Mouse (Mus musculus): ENCODE results near the gene Ppp3ca.
"Not testable (repeated sequence)": the region's sequence is repeated elsewhere in the genome, so short reads cannot be mapped to it uniquely, and the experiment has no call there.

The Ppp3ca gene

GRCm38 (mm10) chr3:136686429-136686828, 16.5 kb downstream of the Ppp3ca start:
- DNase-seq (ENCODE audit: low spot score in 2 of 2), result peak in 1 of 2 experiments; percentile 1

GRCm38 (mm10) chr3:136688101-136688586, 18.2 kb downstream of the Ppp3ca start:
- no peak for DNase-seq (ENCODE audit: low spot score in 2 of 2)

DNA sequence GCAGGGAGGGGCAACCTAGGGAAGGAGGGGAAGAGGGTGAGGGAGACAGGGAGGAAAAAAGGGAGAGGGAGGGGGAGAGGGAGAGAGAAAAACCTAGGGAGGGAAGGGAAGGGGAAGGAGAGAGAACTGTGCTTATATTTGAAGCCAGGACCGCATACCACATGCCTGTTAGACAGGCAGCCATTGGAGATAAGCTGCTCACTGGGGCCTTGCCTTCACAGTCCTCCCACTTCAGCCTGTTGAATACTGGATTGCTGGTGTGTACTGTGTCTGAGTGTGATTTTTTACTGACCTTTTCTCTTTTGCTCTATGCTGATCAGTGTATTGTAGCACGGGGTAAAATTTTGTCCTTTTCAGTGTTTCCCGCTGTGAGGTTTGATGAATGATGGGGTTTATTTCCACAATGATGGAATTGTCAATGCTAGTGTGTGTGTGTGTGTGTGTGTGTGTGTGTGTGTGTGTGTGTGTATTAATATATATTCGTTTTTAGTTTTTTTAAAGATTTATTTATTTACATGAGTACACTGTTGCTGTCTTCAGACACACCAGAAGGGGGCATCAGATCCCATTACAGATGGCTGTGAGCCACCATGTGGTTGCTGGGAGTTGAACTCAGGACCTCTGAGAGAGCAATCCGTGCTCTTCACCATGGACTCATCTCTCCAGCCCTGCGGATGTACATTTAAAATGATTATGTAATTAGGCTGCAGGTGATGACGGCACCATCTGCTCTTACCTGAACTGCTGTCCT, 20.0 kb downstream of the Ppp3ca start:
- no peak for DNase-seq (ENCODE audit: low spot score in 2 of 2)

GRCm38 (mm10) chr3:136691984-136692383, 22.1 kb downstream of the Ppp3ca start:
- DNase-seq (ENCODE audit: low spot score in 2 of 2), result no peak

GRCm38 (mm10) chr3:136693547-136693946, 23.6 kb downstream of the Ppp3ca start:
- DNase-seq (ENCODE audit: low spot score in 2 of 2), result no peak

DNA sequence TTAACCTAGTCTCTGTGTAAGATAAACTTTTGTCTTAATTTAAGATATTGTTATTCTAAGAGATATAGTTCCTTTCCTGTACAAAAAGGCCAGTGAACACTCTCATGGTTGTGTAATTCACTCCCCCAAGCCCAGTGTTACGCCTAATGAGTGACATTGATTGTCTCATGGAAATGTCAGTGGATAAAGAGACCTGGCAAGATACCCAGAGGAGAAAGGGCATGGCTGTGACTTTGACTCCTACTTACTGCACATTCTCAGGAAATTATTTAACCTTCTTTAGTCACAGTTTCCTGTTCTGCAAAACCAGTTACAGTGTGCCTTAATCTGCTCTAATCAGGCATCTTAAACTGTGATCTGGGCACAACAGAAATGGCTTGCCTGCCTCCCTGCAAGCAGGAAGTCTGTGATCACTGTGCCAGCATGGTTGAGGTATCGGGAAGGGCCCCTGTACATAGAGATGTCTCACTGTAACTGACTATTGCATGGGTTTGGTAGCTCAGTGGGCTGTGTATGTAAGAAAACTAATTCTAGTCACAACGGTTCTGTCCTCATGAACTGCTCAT, 27.8 kb downstream of the Ppp3ca start:
- DNase-seq (ENCODE audit: low spot score in 2 of 2), result no peak

GRCm38 (mm10) chr3:136699711-136700110, 29.8 kb downstream of the Ppp3ca start:
- not testable (repeated sequence) for DNase-seq (ENCODE audit: low spot score in 2 of 2)

DNA sequence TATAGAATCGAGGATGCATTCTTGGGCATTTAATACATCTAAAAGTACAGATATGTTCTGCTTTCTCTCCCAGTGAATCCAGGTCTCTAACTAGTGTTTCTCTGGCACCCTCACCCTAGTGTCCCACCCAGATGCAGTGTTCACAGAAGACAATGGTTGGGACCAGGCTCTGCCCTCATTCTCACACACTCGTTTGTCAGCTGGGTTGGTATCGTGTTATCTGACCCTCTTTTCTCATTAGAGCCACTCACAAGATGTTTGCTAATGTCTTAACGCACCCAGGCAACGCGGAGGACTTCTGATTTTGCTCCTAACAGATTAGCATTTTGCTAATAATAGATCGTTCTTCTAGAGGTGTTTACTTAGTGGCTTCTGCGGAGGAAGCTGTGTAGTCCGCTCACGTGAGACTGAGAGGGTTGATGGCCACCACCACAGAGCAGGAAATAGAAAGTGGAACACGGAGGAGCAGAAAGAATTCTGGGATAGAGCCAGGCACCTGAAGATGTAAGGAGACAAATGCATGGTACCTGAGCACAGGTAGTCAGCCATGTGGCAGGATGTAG, 30.6 kb downstream of the Ppp3ca start:
- DNase-seq (ENCODE audit: low spot score in 2 of 2), result peak in 1 of 2 experiments; percentile 39

DNA sequence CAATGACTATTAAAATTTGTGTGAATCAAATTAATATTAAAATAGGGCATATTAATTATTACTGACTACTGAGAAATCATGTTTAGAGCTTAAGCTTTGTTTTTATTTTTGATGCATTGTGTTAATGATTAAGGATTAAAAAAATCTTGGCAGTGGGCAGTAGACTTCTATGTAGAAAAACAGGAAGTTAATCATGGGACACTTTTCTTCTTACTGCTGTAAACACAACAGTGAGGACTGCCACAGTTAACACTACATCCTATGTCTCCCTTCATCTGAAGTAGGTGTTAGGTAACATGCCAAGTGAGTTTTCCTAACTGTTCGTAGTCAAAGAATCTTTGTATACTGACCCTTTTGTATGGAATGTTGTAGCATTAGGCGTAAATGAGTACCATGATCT, 32.9 kb downstream of the Ppp3ca start:
- DNase-seq (ENCODE audit: low spot score in 2 of 2), result no peak

- no peak for DNase-seq (ENCODE audit: low spot score in 2 of 2)
Measured at GRCm38 (mm10) chr3:136704515-136705247, 34.8 kb downstream of the Ppp3ca start.

- no peak for DNase-seq (ENCODE audit: low spot score in 2 of 2)
Measured at GRCm38 (mm10) chr3:136706048-136706447, 36.1 kb downstream of the Ppp3ca start.

DNA sequence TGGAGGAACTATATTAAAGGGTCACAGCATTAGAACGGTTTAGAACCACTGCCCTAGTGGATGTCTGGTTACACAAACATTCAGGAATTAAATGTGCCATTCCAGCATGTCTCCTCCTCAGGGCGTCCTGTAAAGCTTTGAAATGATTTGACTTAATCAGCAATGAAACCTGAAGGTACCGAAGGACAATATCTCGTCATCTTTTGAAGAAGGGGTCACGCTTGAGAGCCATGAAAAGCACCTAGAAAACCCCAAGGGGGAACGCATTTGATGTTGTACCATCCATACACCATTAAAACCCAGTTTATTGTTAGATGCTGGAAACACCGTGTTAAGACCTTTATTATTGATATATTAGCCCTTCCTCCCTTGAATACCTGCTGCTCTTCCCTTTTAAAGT, 36.8 kb downstream of the Ppp3ca start:
- DNase-seq (ENCODE audit: low spot score in 2 of 2), result no peak

GRCm38 (mm10) chr3:136707222-136708019, 37.5 kb downstream of the Ppp3ca start:
- DNase-seq (ENCODE audit: low spot score in 2 of 2), result no peak

DNA sequence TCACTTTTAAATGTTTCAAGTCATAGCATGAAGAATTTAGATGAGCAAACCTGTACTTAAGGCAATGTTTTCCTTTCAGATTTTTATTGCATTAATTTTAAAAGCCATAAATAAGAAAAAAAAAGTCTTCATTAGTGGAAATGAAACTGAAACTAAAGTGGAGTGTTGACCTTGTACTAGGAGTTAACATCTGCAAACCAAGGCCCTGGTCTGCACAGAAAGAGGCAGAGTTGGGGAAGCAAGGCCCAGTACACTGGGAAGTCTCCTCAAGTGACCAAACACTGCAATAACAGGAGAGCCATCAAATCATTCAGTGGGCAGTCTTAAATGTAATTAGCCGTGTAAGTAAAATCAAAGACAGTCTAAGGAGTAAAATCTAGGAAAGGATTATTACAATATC, 38.3 kb downstream of the Ppp3ca start:
- DNase-seq (ENCODE audit: low spot score in 2 of 2), result no peak

GRCm38 (mm10) chr3:136710310-136710906, 40.5 kb downstream of the Ppp3ca start:
- no peak for DNase-seq (ENCODE audit: low spot score in 2 of 2)

GRCm38 (mm10) chr3:136714307-136715039, 44.5 kb downstream of the Ppp3ca start:
- peak in 1 of 2 experiments; percentile 38 for DNase-seq (ENCODE audit: low spot score in 2 of 2)

- DNase-seq (ENCODE audit: low spot score in 2 of 2), result no peak
Measured at GRCm38 (mm10) chr3:136716247-136716646, 46.3 kb downstream of the Ppp3ca start.

DNA sequence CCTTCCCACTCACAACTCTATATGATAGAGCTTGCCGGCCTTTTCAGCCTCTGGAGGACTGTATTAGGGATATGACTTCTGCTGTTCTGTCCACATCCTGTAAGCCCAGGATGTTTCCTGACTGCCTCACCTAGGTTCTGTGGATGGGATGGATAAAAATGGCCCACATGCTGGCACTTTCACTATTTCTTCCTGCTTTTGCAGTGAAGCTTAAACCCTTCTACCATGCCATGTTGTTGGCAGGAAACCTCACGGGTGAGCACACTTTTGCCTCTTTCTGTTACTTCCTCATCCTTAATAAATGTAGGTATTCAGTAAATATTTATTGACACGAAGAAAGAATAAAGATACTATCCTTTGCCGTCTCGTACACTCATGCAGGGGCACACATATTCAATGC, 48.5 kb downstream of the Ppp3ca start:
- no peak for DNase-seq (ENCODE audit: low spot score in 2 of 2)

DNA sequence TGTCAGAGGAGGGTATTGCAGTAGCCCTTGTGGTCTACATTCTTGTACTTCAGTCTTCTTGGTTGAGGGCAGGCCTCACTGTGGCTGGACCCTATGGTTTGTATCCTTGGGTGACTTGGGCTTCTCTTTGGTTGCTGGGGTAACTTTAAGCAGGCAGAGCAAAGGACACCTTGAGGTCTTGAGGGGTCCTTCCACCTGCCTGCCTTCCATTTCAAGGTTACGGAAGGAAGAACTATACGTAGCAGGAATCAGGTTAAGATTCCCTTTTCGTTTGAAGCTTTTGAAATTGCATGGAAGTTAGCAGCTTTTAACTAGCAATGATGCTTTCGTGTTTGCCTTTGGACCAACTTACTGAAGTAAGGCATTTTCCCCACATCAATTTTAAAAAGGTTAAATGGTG, 51.3 kb downstream of the Ppp3ca start:
- DNase-seq (ENCODE audit: low spot score in 2 of 2), result no peak

GRCm38 (mm10) chr3:136721804-136722427, 52.0 kb downstream of the Ppp3ca start:
- DNase-seq (ENCODE audit: low spot score in 2 of 2), result no peak
